ENCODE assay signal across 12 mouse cellular contexts in the genomic region with DNA sequence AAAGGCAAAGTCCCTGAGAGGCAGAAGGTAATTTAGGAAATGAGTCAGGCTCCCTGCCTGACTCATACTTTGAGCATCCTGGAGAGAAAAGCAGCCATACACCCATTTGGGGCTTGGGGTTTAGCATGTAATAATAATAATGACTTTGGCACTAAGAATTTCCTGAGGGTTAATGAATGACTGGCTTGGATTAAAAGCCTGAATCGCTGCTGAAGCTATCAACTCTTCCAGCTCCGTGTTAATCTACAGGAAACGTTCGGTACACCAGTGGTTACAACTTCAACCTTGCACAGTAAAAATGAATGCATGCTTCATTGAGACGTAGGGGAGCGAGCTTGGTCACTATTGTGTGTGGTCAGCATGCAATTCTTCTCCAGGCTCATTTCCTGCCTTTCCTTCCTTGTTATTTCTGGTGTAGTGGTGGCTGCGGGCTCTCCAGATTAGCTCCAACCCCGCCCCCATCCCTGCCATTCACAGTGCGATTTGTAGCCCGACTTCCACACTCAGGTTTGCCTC.
DNase-seq lines count a peak whose midpoint lies in the region; ATAC-seq lines count a peak whose summit lies in the region.
"Had no signal": no experiment of that assay in that cellular context is flagged by ENCODE, and none has a peak within 500 bp of the region (broad histone marks: within the 10 kb centered on the region; RNA-seq: fewer than 3 reads in every experiment).

No protein-coding gene starts in this region.

- WGBS in kidney, embryonic 16.5 days: 28% methylated on average over 10 of the region's 10 CpGs

- no peaks in the 10 kb centered on the region for H3K27me3 ChIP-seq in kidney, embryonic 16.5 days (ENCODE audit: insufficient read depth, low read length)
- H3K27me3 ChIP-seq: limb, embryonic 15.5 days; neural tube, embryonic 12.5 days had no signal

- H3K4me1 ChIP-seq in kidney, embryonic 16.5 days (ENCODE audit: insufficient read depth, low read length): 0 out of 2 replicates have a peak, but pooled peaks cover 9% of the 10 kb centered on the region
- H3K4me1 ChIP-seq: neural tube, embryonic 12.5 days had no signal

- H3K27ac ChIP-seq in kidney, embryonic 16.5 days (ENCODE audit: low read length): peak overlapping the region; percentile 63
- H3K27ac ChIP-seq: hindbrain, embryonic 14.5 days; limb, embryonic 15.5 days; neural tube, embryonic 12.5 days had no signal

- ATAC-seq in kidney, embryonic 16.5 days (ENCODE audit: low FRiP score, low TSS enrichment): peak; percentile 36
- no peak for ATAC-seq in monocyte, adult 5-6 weeks (replicated peaks; ENCODE audit: insufficient number of reproducible peaks, low FRiP score, low TSS enrichment, poor library complexity, severe bottlenecking)
- ATAC-seq in erythroblast, adult 5-6 weeks (replicated peaks; ENCODE audit: low FRiP score, poor library complexity, severe bottlenecking): no peak

- no peaks in the 10 kb centered on the region for H3K36me3 ChIP-seq in kidney, embryonic 16.5 days (ENCODE audit: insufficient read depth, low read length)
- H3K36me3 ChIP-seq: limb, embryonic 15.5 days; neural tube, embryonic 12.5 days had no signal

- H3K4me3 ChIP-seq in kidney, embryonic 16.5 days (ENCODE audit: low read length): no peak overlapping the region
- H3K4me3 ChIP-seq: limb, embryonic 15.5 days; neural tube, embryonic 12.5 days had no signal

- DNase-seq in heart, adult 11 months: peak; percentile 91
- no peak for DNase-seq in heart, postnatal 25 days (ENCODE audit: low spot score)
- peak; percentile 48 for DNase-seq in heart, adult 8-10 months (ENCODE audit: low spot score)
- peak; percentile 33 to 59 for DNase-seq in lung, postnatal 4 days
- DNase-seq in left cerebral cortex, postnatal 14 days (ENCODE audit: low spot score in 2 of 2): no peak
- DNase-seq: adrenal gland, postnatal 14 days had no signal

- H3K9ac ChIP-seq in kidney, embryonic 16.5 days (replicated peaks; ENCODE audit: low read length): no peak overlapping the region
- H3K9ac ChIP-seq: hindbrain, embryonic 14.5 days; limb, embryonic 15.5 days; neural tube, embryonic 12.5 days had no signal

- intact Hi-C loops in heart, postnatal 25 days (cut with DNase I): no loop called here
- intact Hi-C loops in left cerebral cortex, postnatal 14 days (cut with DNase I): no loop called here

- peak overlapping the region; percentile 13; the same call in 1 of the 2 replicates for H3K4me2 ChIP-seq in kidney, embryonic 16.5 days (replicated peaks; ENCODE audit: low read depth, low read length)
- H3K4me2 ChIP-seq: hindbrain, embryonic 14.5 days; limb, embryonic 15.5 days; neural tube, embryonic 12.5 days had no signal

- H3K9me3 ChIP-seq in kidney, embryonic 16.5 days (ENCODE audit: low read length): no peaks in the 10 kb centered on the region
- H3K9me3 ChIP-seq: limb, embryonic 15.5 days; neural tube, embryonic 12.5 days had no signal

Comparison
In these comparisons a context has a peak if more than half of its experiments do, and no peak if none do; other contexts are left out.
1. DNase-seq: peak in heart, adult 11 months (single experiment), heart, adult 8-10 months (single experiment) and lung, postnatal 4 days (2 of 2); none in heart, postnatal 25 days (single experiment) and left cerebral cortex, postnatal 14 days (0 of 2).